Mouse (Mus musculus) CH12.LX (cell line): ENCODE measurements around the gene AI597479. TPM values are rescaled to one million over a fixed set of nuclear protein-coding genes. Genes with fewer than 3 reads are reported as not detected.

Experiments
- DNase-seq: peaks from one replicate; pipeline ENCODE4 v3.0.0-alpha.2; 2013; ENCODE audit errors: extremely low read depth
- H3K27ac ChIP-seq: 2 replicates; pipeline ENCODE4 v1.5.1; 2012; ENCODE audit warnings: low read depth, mild to moderate bottlenecking, control low read depth, moderate library complexity; ENCODE audit not compliant: insufficient read depth
- H3K27me3 ChIP-seq: replicated peaks from 2 replicates; pipeline ENCODE3; 2012; ENCODE audit warnings: inconsistent platforms
- H3K36me3 ChIP-seq, 2 experiments: replicated peaks in 1 of 2; 2 replicates each; pipeline versions ENCODE3 to v1.6.1; 2012; ENCODE audit warnings: inconsistent platforms in 1 of 2, low read length in 1 of 2, mild to moderate bottlenecking in 1 of 2, mixed read lengths in 1 of 2, moderate library complexity in 1 of 2; ENCODE audit not compliant: control insufficient read depth in 1 of 2, insufficient read depth in 1 of 2
- H3K4me1 ChIP-seq, 2 experiments: 2 replicates each; pipeline ENCODE4 v1.6.1; 2012; ENCODE audit warnings: inconsistent platforms in 1 of 2, moderate library complexity in 1 of 2; ENCODE audit not compliant: insufficient read depth in 2 of 2, control insufficient read depth in 1 of 2
- H3K4me2 ChIP-seq: 2 replicates; pipeline ENCODE4 v1.6.1; 2012; ENCODE audit warnings: low read depth, mild to moderate bottlenecking, control low read depth; ENCODE audit not compliant: poor library complexity, insufficient read depth, severe bottlenecking
- H3K4me3 ChIP-seq, 3 experiments: fragments of 150-350 bp in 1 of 3; sonication (generic) in 1 of 3; replicated peaks in 1 of 3; 2 replicates each; pipeline versions ENCODE3 to v1.5.1; 2011 to 2012; ENCODE audit warnings: low read depth in 2 of 3, low read length in 2 of 3, mild to moderate bottlenecking in 2 of 3, moderate library complexity in 2 of 3, control low read depth in 1 of 3, improper control_type of control experiment in 1 of 3, inconsistent platforms in 1 of 3, mixed read lengths in 1 of 3; ENCODE audit not compliant: poor library complexity in 1 of 3
- H3K79me2 ChIP-seq: replicated peaks from 2 replicates; pipeline ENCODE4 v1.6.1; 2012; ENCODE audit warnings: mild to moderate bottlenecking, moderate library complexity; ENCODE audit not compliant: control insufficient read depth, poor library complexity, insufficient read depth, severe bottlenecking; ENCODE audit errors: extremely low read depth
- H3K9ac ChIP-seq: 2 replicates; pipeline ENCODE4 v1.6.1; 2012; ENCODE audit warnings: low read depth, mild to moderate bottlenecking, control low read depth, moderate library complexity; ENCODE audit not compliant: insufficient read depth
- H3K9me3 ChIP-seq: replicated peaks from 2 replicates; pipeline ENCODE3; 2012; ENCODE audit warnings: low read length, inconsistent platforms, mixed read lengths
- CHD1 ChIP-seq: IDR thresholded peaks from 2 replicates; pipeline ENCODE4 v1.6.1; 2012; ENCODE audit warnings: low read depth, low read length, improper control_type of control experiment, inconsistent platforms
- CHD2 ChIP-seq: IDR thresholded peaks from 2 replicates; pipeline ENCODE4 v1.6.1; 2011; ENCODE audit warnings: low read length, improper control_type of control experiment
- CTCF ChIP-seq, 2 experiments: IDR thresholded peaks in 1 of 2; conservative IDR thresholded peaks in 1 of 2; 2 replicates each; pipeline ENCODE4 v1.5.1; 2011 to 2012; ENCODE audit warnings: low read depth in 2 of 2, low read length in 2 of 2, improper control_type of control experiment in 1 of 2, inconsistent platforms in 1 of 2, mild to moderate bottlenecking in 1 of 2, moderate library complexity in 1 of 2
- E2F4 ChIP-seq: IDR thresholded peaks from 2 replicates; pipeline ENCODE4 v1.6.1; 2011; ENCODE audit warnings: low read depth, low read length, improper control_type of control experiment; ENCODE audit not compliant: insufficient replicate concordance
- ELF1 ChIP-seq: IDR thresholded peaks from 2 replicates; pipeline ENCODE4 v1.6.1; 2014; ENCODE audit warnings: low read depth, mild to moderate bottlenecking, inconsistent platforms, low read length, improper control_type of control experiment
- GABPA ChIP-seq: IDR thresholded peaks from 2 replicates; pipeline ENCODE4 v1.6.1; 2012; ENCODE audit warnings: low read depth, low read length, improper control_type of control experiment, inconsistent platforms; ENCODE audit not compliant: insufficient replicate concordance
- HCFC1 ChIP-seq: IDR thresholded peaks from 2 replicates; pipeline ENCODE4 v1.6.1; 2012; ENCODE audit warnings: low read depth, mild to moderate bottlenecking, inconsistent platforms, low read length, improper control_type of control experiment
- IRF4 ChIP-seq: IDR thresholded peaks from 2 replicates; pipeline ENCODE4 v1.6.1; 2014; ENCODE audit warnings: low read depth, mild to moderate bottlenecking, inconsistent platforms, low read length, improper control_type of control experiment
- JUN ChIP-seq: IDR thresholded peaks from 2 replicates; pipeline ENCODE4 v1.6.1; 2011; ENCODE audit warnings: low read depth, mild to moderate bottlenecking, low read length, improper control_type of control experiment, moderate library complexity; ENCODE audit not compliant: insufficient read depth
- JUND ChIP-seq: conservative IDR thresholded peaks from 2 replicates; pipeline ENCODE4 v1.6.1; 2011; ENCODE audit warnings: low read depth, low read length, improper control_type of control experiment
- MAFK ChIP-seq: IDR thresholded peaks from 2 replicates; pipeline ENCODE4 v1.6.1; 2011; ENCODE audit warnings: low read length, improper control_type of control experiment; ENCODE audit not compliant: insufficient replicate concordance
- MAZ ChIP-seq: IDR thresholded peaks from 2 replicates; pipeline ENCODE4 v1.6.1; 2012; ENCODE audit warnings: low read depth, mild to moderate bottlenecking, inconsistent platforms, low read length, improper control_type of control experiment, moderate library complexity
- MEF2A ChIP-seq: IDR thresholded peaks from 2 replicates; pipeline ENCODE4 v1.6.1; 2014; ENCODE audit warnings: low read depth, mild to moderate bottlenecking, inconsistent platforms, low read length, improper control_type of control experiment, borderline replicate concordance
- MYC ChIP-seq: IDR thresholded peaks from 2 replicates; pipeline ENCODE4 v1.6.1; 2011; ENCODE audit warnings: low read depth, mild to moderate bottlenecking, improper control_type of control experiment, low read length
- NRF1 ChIP-seq: IDR thresholded peaks from 2 replicates; pipeline ENCODE4 v1.6.1; 2014; ENCODE audit warnings: low read depth, mild to moderate bottlenecking, inconsistent platforms, low read length, improper control_type of control experiment, moderate library complexity
- POLR2A ChIP-seq: IDR thresholded peaks from 2 replicates; pipeline ENCODE4 v1.6.1; 2011; ENCODE audit warnings: low read depth, mild to moderate bottlenecking, improper control_type of control experiment, low read length
- POLR2AphosphoS2 ChIP-seq: IDR thresholded peaks from 2 replicates; pipeline ENCODE4 v1.6.1; 2011; ENCODE audit warnings: low read depth, low read length, improper control_type of control experiment
- RAD21 ChIP-seq: IDR thresholded peaks from 2 replicates; pipeline ENCODE4 v1.6.1; 2011; ENCODE audit warnings: low read depth, mild to moderate bottlenecking, low read length, improper control_type of control experiment, moderate library complexity
- RCOR1 ChIP-seq: conservative IDR thresholded peaks from 2 replicates; pipeline ENCODE4 v1.6.1; 2012; ENCODE audit warnings: low read depth, mild to moderate bottlenecking, inconsistent platforms, low read length, improper control_type of control experiment
- SIN3A ChIP-seq: IDR thresholded peaks from 2 replicates; pipeline ENCODE4 v1.6.1; 2012; ENCODE audit warnings: low read length, improper control_type of control experiment, inconsistent platforms
- SMC3 ChIP-seq: IDR thresholded peaks from 2 replicates; pipeline ENCODE4 v1.6.1; 2011; ENCODE audit warnings: low read depth, low read length, improper control_type of control experiment
- TBP ChIP-seq: conservative IDR thresholded peaks from 2 replicates; pipeline ENCODE4 v1.6.1; 2011; ENCODE audit warnings: low read depth, low read length, improper control_type of control experiment
- TCF12 ChIP-seq: IDR thresholded peaks from 2 replicates; pipeline ENCODE4 v1.6.1; 2014; ENCODE audit warnings: low read depth, mild to moderate bottlenecking, inconsistent platforms, low read length, improper control_type of control experiment
- UBTF ChIP-seq: IDR thresholded peaks from 2 replicates; pipeline ENCODE4 v1.6.1; 2012; ENCODE audit warnings: low read depth, mild to moderate bottlenecking, inconsistent platforms, low read length, improper control_type of control experiment, moderate library complexity
- ZKSCAN1 ChIP-seq: IDR thresholded peaks from 2 replicates; pipeline ENCODE4 v1.6.1; 2012; ENCODE audit warnings: low read depth, inconsistent platforms, low read length, improper control_type of control experiment, borderline replicate concordance
- ZNF384 ChIP-seq: IDR thresholded peaks from 2 replicates; pipeline ENCODE4 v1.6.1; 2012; ENCODE audit warnings: low read depth, low read length, improper control_type of control experiment, inconsistent platforms
- dilution Hi-C: fragments of 300-500 bp; cut with MboI; formaldehyde crosslinking; loops from 2 replicates; pipeline ENCODE4 v1.14.3; 2020; ENCODE audit warnings: low sequenced_read_pairs; ENCODE audit not compliant: extremely low pct_unique_long_range_greater_than_20kb, extremely low pct_ligation_motif_present
- in situ Hi-C: fragments of 300-500 bp; cut with MboI; formaldehyde crosslinking; loops from 3 replicates; pipeline ENCODE4 v1.14.3; 2019; ENCODE audit warnings: low sequenced_read_pairs, low pct_ligation_motif_present, low pct_unique_long_range_greater_than_20kb, mixed read lengths
- polyA plus RNA-seq: library from polyadenylated mRNA; unstranded; fragments of >175 nt; gene quantifications from 2 replicates; pipeline ENCODE4 v1.2.1, GENCODE M21; 2012; ENCODE audit warnings: low read depth; ENCODE audit not compliant: insufficient read length
- total RNA-seq, 2 experiments: library from RNA; depleted of rRNA; stranded (reverse); fragments of 300-350 nt in 1 of 2; fragments of >200 nt in 1 of 2; gene quantifications; 2 replicates each; pipeline ENCODE4 v1.2.3; 2012 to 2014

Gene AI597479
- total and polyA plus RNA-seq, 3 experiments: 19.5 to 39.8 (median 22.6) TPM

- Histone ChIP-seq H3K9me3 (peaks cover 1% of the 10 kb centered on the region), H3K27ac (no peak overlapping the region), H3K36me3 (no peaks in the 10 kb centered on the region), H3K4me3 (no peak overlapping the region), H3K9ac (no peak overlapping the region), H3K79me2 (no peaks in the 10 kb centered on the region), H3K4me1 (peaks cover 5% of the 10 kb centered on the region in 2 experiments), H3K27me3 (no peaks in the 10 kb centered on the region), H3K4me2 (no peak overlapping the region)
- TF ChIP-seq TBP (no peak), NRF1 (no peak), SIN3A (no peak), JUND (no peak), MAFK (no peak), MAZ (no peak), ZKSCAN1 (no peak), RAD21 (no peak), TCF12 (no peak), MYC (no peak), HCFC1 (no peak), GABPA (no peak), CHD2 (no peak), IRF4 (no peak), UBTF (no peak), POLR2AphosphoS2 (no peak), E2F4 (no peak), MEF2A (no peak)
- DNase-seq: no peak
- dilution Hi-C loops (no loop called here), in situ Hi-C loops (no loop called here)
These were observed 65.2 kb downstream of the AI597479 start for GRCm38 (mm10) chr1:43163467-43164418.

- Histone ChIP-seq H3K4me1 (peaks cover 6 to 13% of the 10 kb centered on the region in 2 experiments), H3K9me3 (peaks cover 1% of the 10 kb centered on the region), H3K4me2 (no peak overlapping the region), H3K27me3 (no peaks in the 10 kb centered on the region), H3K4me3 (no peak overlapping the region), H3K36me3 (no peaks in the 10 kb centered on the region), H3K27ac (no peak overlapping the region), H3K9ac (no peak overlapping the region), H3K79me2 (no peaks in the 10 kb centered on the region)
- dilution Hi-C loops (no loop called here), in situ Hi-C loops (no loop called here)
- DNase-seq: no peak
- TF ChIP-seq JUND (no peak), IRF4 (no peak), CTCF (conservative IDR thresholded peaks at IDR 0.05 in 1 of 2, IDR thresholded peaks at IDR 0.05 in 1 of 2; ENCODE audit: low read depth in 2 of 2, low read length in 2 of 2) (no peak), SIN3A (no peak), NRF1 (no peak), HCFC1 (no peak), MYC (no peak), RCOR1 (no peak), ZKSCAN1 (no peak), SMC3 (no peak), CHD1 (no peak), ELF1 (no peak), JUN (no peak), ZNF384 (no peak), POLR2A (no peak), POLR2AphosphoS2 (no peak)
These were observed 66.1 kb downstream of the AI597479 start for GRCm38 (mm10) chr1:43164582-43164981.
